Mouse (Mus musculus) forebrain, embryonic 12.5 days (tissue): Measurements from ENCODE around the gene Ubb. TPM values are rescaled to one million over a fixed set of nuclear protein-coding genes. Genes with fewer than 3 reads are reported as not detected.

Experiments used
- ATAC-seq: fragments of 200-750 bp; cut with Nextera tagmentation; 2 replicates; pipeline ENCODE4 v1.8.0; 2017; ENCODE audit warnings: moderate TSS enrichment; ENCODE audit not compliant: low FRiP score
- H3K27ac ChIP-seq: fragments of 300-500 bp; sonication (generic); 2 replicates; pipeline ENCODE4 v1.5.1; 2016; ENCODE audit warnings: mild to moderate bottlenecking
- H3K27me3 ChIP-seq: fragments of 300-500 bp; sonication (generic); 2 replicates; pipeline ENCODE4 v1.6.1; 2016; ENCODE audit warnings: mild to moderate bottlenecking
- H3K36me3 ChIP-seq: fragments of 300-500 bp; sonication (generic); replicated peaks from 2 replicates; pipeline ENCODE4 v1.6.1; 2016; ENCODE audit warnings: mild to moderate bottlenecking
- H3K4me1 ChIP-seq: fragments of 300-500 bp; sonication (generic); 2 replicates; pipeline ENCODE4 v1.6.1; 2016
- H3K4me2 ChIP-seq: fragments of 300-500 bp; sonication (generic); 2 replicates; pipeline ENCODE4 v1.6.1; 2016; ENCODE audit warnings: mild to moderate bottlenecking, moderate library complexity
- H3K4me3 ChIP-seq: fragments of 300-500 bp; sonication (generic); replicated peaks from 2 replicates; pipeline ENCODE4 v1.5.1; 2016; ENCODE audit warnings: mild to moderate bottlenecking
- H3K9ac ChIP-seq: fragments of 300-500 bp; sonication (generic); 2 replicates; pipeline ENCODE4 v1.6.1; 2016; ENCODE audit warnings: mild to moderate bottlenecking
- H3K9me3 ChIP-seq: fragments of 300-500 bp; sonication (generic); 2 replicates; pipeline ENCODE4 v1.6.1; 2016
- WGBS: fragments of 180-500 bp; shearing (Covaris S2); methylation state at CpG from one replicate; pipeline ENCODE4 v1.1.7; 2016; 5-methylcytosine and 5-hydroxymethylcytosine counted together
- polyA plus RNA-seq: library from polyadenylated mRNA; unstranded; fragments of >200 nt; fragmentation: Nextera tagmentation; extraction: Ambion mirVana; gene quantifications from 2 replicates; pipeline ENCODE4 v1.2.1, GENCODE M21; 2016

The Ubb gene
- polyA plus RNA-seq, 1 experiment from 2014 or later, result 3,704 TPM

GRCm38 (mm10) chr11:62598571-62598970 is 47.6 kb downstream of the Ubb start:
- H3K4me1 ChIP-seq, result peaks cover 14% of the 10 kb centered on the region
- no peaks in the 10 kb centered on the region for H3K27me3 ChIP-seq
- no peak overlapping the region for H3K4me2 ChIP-seq
- H3K9me3 ChIP-seq, result no peaks in the 10 kb centered on the region
- no peaks in the 10 kb centered on the region for H3K36me3 ChIP-seq
- no peak for ATAC-seq
- no peak overlapping the region for H3K9ac ChIP-seq
- no peak overlapping the region for H3K4me3 ChIP-seq
- WGBS, result 88% methylated on average over 4 of the region's 4 CpGs
- 0 out of 2 replicates have a peak overlapping the region, but pooled peaks have one; percentile 25 for H3K27ac ChIP-seq

- Histone ChIP-seq H3K9me3 (no peaks in the 10 kb centered on the region), H3K9ac (peak overlapping the region; percentile 97), H3K4me1 (peaks cover 48% of the 10 kb centered on the region), H3K36me3 (peaks cover 32% of the 10 kb centered on the region), H3K27me3 (no peaks in the 10 kb centered on the region), H3K4me3 (peak overlapping the region; percentile 86), H3K4me2 (peak overlapping the region; percentile 67), H3K27ac (peak overlapping the region; percentile 95)
- WGBS, result 14% methylated on average over 17 of the region's 17 CpGs
- ATAC-seq, result no peak; the same call in none of the 2 replicates
Observed at GRCm38 (mm10) chr11:62601732-62602618, 51.0 kb downstream of the Ubb start.

Other genes starting within 250 kb of the Ubb start
- gene Pigl, start 92.7 kb upstream of the Ubb start, polyA plus RNA-seq, result 10.2 and 10.8 TPM in 2 replicates
- 202 and 222 TPM in 2 replicates for gene Ncor1, start 92.6 kb upstream of the Ubb start, polyA plus RNA-seq
- gene Cenpv, start 11.9 kb upstream of the Ubb start, polyA plus RNA-seq, result 85.7 and 90.0 TPM in 2 replicates
- gene Trpv2, start 23.3 kb downstream of the Ubb start, polyA plus RNA-seq, result 6.4 and 7.3 TPM in 2 replicates
- 12.6 and 15.1 TPM in 2 replicates for gene Lrrc75a, start 97.4 kb downstream of the Ubb start, polyA plus RNA-seq
- gene Mmgt2, start 97.5 kb downstream of the Ubb start, polyA plus RNA-seq, result 36.8 and 38.1 TPM in 2 replicates
- gene Zfp287, start 180.7 kb downstream of the Ubb start, polyA plus RNA-seq, result 20.5 and 21.1 TPM in 2 replicates
- gene Gm10428, start 201.9 kb downstream of the Ubb start, polyA plus RNA-seq, result not detected in 2 replicates
- gene Zfp286, start 238.3 kb downstream of the Ubb start, polyA plus RNA-seq, result 31.9 and 33.6 TPM in 2 replicates